Mouse (Mus musculus) ES-Bruce4 (cell line): ENCODE measurements at regions not wholly inside any gene's neighbourhood (a gene's known extent, or its start where the extent isn't known, plus 50 kb on each side); places are given as distances from the start of the nearest gene placed in this dataset.

Experiments used
- H3K27ac ChIP-seq: 2 replicates; pipeline ENCODE4 v1.5.1; 2012; ENCODE audit warnings: low read length, inconsistent platforms; ENCODE audit not compliant: insufficient read depth
- H3K27me3 ChIP-seq: 2 replicates; pipeline ENCODE4 v1.6.1; 2012; ENCODE audit warnings: mild to moderate bottlenecking, low read length, inconsistent platforms; ENCODE audit not compliant: control insufficient read depth, poor library complexity, insufficient read depth, severe bottlenecking
- H3K36me3 ChIP-seq: 2 replicates; pipeline ENCODE4 v1.6.1; 2012; ENCODE audit warnings: inconsistent platforms, mild to moderate bottlenecking, low read length, moderate library complexity; ENCODE audit not compliant: control insufficient read depth, poor library complexity, insufficient read depth, severe bottlenecking
- H3K4me1 ChIP-seq: one replicate; pipeline ENCODE4 v1.8.1; 2011; ENCODE audit warnings: low read length; ENCODE audit not compliant: control insufficient read depth, insufficient read depth
- H3K4me3 ChIP-seq: 2 replicates; pipeline ENCODE4 v1.5.1; 2011; ENCODE audit warnings: low read depth, mild to moderate bottlenecking, low read length
- H3K9ac ChIP-seq: 2 replicates; pipeline ENCODE4 v1.6.1; 2012; ENCODE audit warnings: low read depth, mild to moderate bottlenecking, inconsistent platforms; ENCODE audit not compliant: poor library complexity, severe bottlenecking
- H3K9me3 ChIP-seq: replicated peaks from 2 replicates; pipeline ENCODE4 v1.6.1; 2012; ENCODE audit warnings: mild to moderate bottlenecking, low read length, inconsistent platforms; ENCODE audit not compliant: control insufficient read depth, poor library complexity, insufficient read depth, severe bottlenecking
- CTCF ChIP-seq: IDR thresholded peaks from one replicate; pipeline ENCODE4 v1.8.1; 2011; ENCODE audit warnings: low read depth, low read length
- EP300 ChIP-seq: IDR thresholded peaks from 2 replicates; pipeline ENCODE4 v1.6.1; 2011; ENCODE audit warnings: low read depth, low read length; ENCODE audit not compliant: insufficient read depth
- POLR2A ChIP-seq: IDR thresholded peaks from one replicate; pipeline ENCODE4 v1.8.1; 2011; ENCODE audit warnings: low read length; ENCODE audit not compliant: insufficient read depth

- H3K27ac ChIP-seq, result peak overlapping the region; percentile 56; the same call in 1 of the 2 replicates
- TF ChIP-seq EP300 (peak; percentile 91), POLR2A (no peak)
- H3K9ac ChIP-seq, result no peak overlapping the region
- H3K36me3 ChIP-seq, result no peaks in the 10 kb centered on the region
- H3K27me3 ChIP-seq, result no peaks in the 10 kb centered on the region; the same call in none of the 2 replicates
- no peak overlapping the region for H3K4me3 ChIP-seq
- peaks cover 5% of the 10 kb centered on the region for H3K4me1 ChIP-seq
- H3K9me3 ChIP-seq, result peaks cover 35% of the 10 kb centered on the region
Observed at GRCm38 (mm10) chr11:7534590-7534989, 320.9 kb upstream of the Igfbp3 start.

DNA sequence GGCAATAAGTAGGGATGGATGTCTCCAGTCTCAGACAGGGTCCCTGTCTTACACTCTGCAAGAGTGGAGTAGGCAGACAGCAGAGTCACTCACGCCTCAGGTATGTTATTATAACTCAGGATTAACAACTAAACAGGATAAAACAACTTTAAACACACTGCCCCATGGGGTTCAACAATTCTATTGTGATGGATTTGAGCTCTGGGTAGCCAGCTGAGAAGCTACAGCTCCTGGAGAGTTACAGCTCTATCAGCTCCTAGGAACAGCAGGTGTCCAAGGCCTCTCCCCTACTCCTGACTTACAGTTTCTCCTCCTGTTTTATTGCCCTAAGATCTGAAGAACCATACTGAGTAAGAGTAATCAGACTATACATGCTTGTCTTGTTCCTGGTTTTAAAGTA is 319.6 kb upstream of the Igfbp3 start:
- no peak overlapping the region for H3K27ac ChIP-seq
- TF ChIP-seq POLR2A (no peak), CTCF (no peak), EP300 (0 out of 2 replicates have a peak, but pooled peaks have one; percentile 15)
- no peak overlapping the region for H3K9ac ChIP-seq
- H3K4me3 ChIP-seq, result no peak overlapping the region
- H3K27me3 ChIP-seq, result no peaks in the 10 kb centered on the region; the same call in none of the 2 replicates
- H3K9me3 ChIP-seq, result peaks cover 28% of the 10 kb centered on the region
- H3K36me3 ChIP-seq, result no peaks in the 10 kb centered on the region
- peaks cover 5% of the 10 kb centered on the region for H3K4me1 ChIP-seq

GRCm38 (mm10) chr11:7531847-7532246 is 318.1 kb upstream of the Igfbp3 start:
- Histone ChIP-seq H3K9me3 (peaks cover 15% of the 10 kb centered on the region), H3K4me1 (peaks cover 5% of the 10 kb centered on the region), H3K27ac (no peak overlapping the region), H3K36me3 (no peaks in the 10 kb centered on the region), H3K27me3 (peaks cover 1% of the 10 kb centered on the region), H3K9ac (no peak overlapping the region), H3K4me3 (no peak overlapping the region)
- TF ChIP-seq CTCF, result no peak
- TF ChIP-seq EP300, result peak; percentile 72
- no peak for TF ChIP-seq POLR2A

DNA sequence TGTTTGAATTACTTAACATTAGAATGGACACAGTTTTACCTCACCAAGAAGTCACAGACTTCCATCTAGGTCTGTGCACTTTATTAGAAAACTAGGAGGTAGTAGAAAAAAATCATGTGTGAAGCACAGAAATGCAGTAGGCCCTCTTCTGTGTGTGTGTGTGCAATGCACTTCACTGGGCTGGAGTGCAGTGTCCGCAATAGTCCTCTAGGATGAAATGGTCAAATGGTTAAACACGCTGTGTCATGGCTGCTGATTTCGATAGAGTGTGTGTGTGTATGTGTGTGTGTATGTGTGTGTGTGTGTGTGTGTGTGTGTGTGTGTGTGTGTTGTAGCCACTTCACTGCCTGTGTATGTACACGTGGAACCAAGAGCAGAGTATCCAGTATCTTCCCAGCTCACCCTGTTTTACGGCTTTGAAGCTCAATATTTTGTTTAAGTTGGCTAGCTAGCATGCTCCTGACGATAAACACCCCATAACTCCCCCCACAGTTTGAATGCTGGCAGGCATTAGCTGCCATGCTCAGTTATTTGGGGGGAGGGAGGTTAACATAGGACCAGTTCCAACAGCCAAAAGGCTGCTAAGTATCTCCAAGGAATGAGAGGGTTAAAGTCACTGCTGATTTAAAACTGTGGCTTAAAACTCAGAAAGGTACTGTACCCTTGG is 316.9 kb upstream of the Igfbp3 start:
- Histone ChIP-seq H3K27ac (no peak overlapping the region), H3K4me1 (peaks cover 5% of the 10 kb centered on the region), H3K27me3 (peaks cover 1% of the 10 kb centered on the region), H3K36me3 (no peaks in the 10 kb centered on the region), H3K4me3 (no peak overlapping the region), H3K9ac (no peak overlapping the region), H3K9me3 (peaks cover 3% of the 10 kb centered on the region; the same call in 1 of the 2 replicates)
- TF ChIP-seq POLR2A (no peak), EP300 (no peak), CTCF (no peak)

- Histone ChIP-seq H3K9me3 (0 out of 2 replicates have a peak, but pooled peaks cover 2% of the 10 kb centered on the region), H3K36me3 (no peaks in the 10 kb centered on the region), H3K27ac (no peak overlapping the region), H3K27me3 (no peaks in the 10 kb centered on the region; the same call in 1 of the 2 replicates), H3K4me3 (no peak overlapping the region), H3K9ac (no peak overlapping the region), H3K4me1 (no peaks in the 10 kb centered on the region)
- TF ChIP-seq CTCF (no peak), POLR2A (no peak), EP300 (no peak)
Observed at GRCm38 (mm10) chr11:7519556-7519955, 305.8 kb upstream of the Igfbp3 start.

- Histone ChIP-seq H3K27ac (no peak overlapping the region), H3K36me3 (no peaks in the 10 kb centered on the region), H3K9ac (no peak overlapping the region), H3K4me1 (peaks cover 2% of the 10 kb centered on the region), H3K9me3 (no peaks in the 10 kb centered on the region), H3K4me3 (no peak overlapping the region), H3K27me3 (no peaks in the 10 kb centered on the region)
- TF ChIP-seq CTCF (no peak), EP300 (no peak), POLR2A (no peak)
Observed at GRCm38 (mm10) chr11:7508861-7509260, 295.1 kb upstream of the Igfbp3 start.
